Mouse (Mus musculus): ENCODE measurements around the gene Fli1.

DNA sequence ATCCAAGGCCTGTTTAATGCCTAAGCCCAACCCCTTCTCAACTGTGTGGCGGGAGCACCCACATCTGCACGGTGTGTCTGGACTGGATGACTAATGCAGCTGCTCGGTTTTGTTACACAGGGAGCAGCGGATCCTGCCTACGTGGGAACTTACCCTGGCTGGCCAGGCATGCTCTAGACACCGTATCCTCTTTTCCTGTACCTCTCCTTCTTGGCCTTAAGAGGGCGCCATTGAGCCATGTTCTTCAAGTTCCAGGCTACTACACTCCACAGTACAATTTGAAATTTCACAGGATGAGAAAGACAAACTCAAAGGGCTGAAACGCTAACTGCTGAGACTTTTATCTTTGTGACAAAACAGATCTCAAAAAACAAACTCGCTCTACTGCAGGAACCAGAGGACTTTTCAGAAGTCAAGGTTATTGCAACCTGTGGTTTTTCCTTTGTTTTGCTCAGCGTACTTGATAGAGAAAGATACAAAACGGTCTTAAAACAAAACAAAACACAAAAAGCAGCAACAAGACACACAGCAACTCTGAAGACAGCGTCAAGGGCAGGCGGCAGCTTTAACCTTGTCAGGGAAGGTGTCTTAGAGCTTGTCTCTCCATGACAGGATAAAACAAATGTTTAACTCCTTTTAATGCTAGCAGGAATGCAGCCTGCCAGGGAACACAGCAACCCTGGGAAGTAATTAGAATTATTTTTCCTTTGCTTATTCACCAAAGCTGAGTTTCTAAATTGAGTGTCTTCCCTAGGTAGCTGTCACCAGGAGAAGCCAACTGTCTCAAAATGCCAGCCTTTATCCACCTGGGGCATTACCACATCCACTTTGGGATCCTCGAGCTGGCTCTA, 49.3 kb upstream of the Fli1 start:
- no peak for TF ChIP-seq POLR2A (IDR thresholded peaks at IDR 0.05; ENCODE audit: insufficient read length, low read depth)
- no peak for TF ChIP-seq USF1 (IDR thresholded peaks at IDR 0.05; ENCODE audit: low read depth)
- no peak for TF ChIP-seq MAX (IDR thresholded peaks at IDR 0.05; ENCODE audit: low read depth)
- TF ChIP-seq TCF12 (IDR thresholded peaks at IDR 0.05; ENCODE audit: insufficient read depth, poor library complexity, severe bottlenecking) = no peak
- no peak for TF ChIP-seq E2F4 (IDR thresholded peaks at IDR 0.05; ENCODE audit: insufficient read depth)
- no peak for TF ChIP-seq POLR2AphosphoS2 (IDR thresholded peaks at IDR 0.05; ENCODE audit: insufficient read length, low read depth)

Data from myocyte (in vitro differentiated cells).